Mouse (Mus musculus) limb, embryonic 15.5 days (tissue): Measurements from ENCODE around the gene Eif2b5. TPM values are rescaled to one million over a fixed set of nuclear protein-coding genes. Genes with fewer than 3 reads are reported as not detected.

Source experiments
- ATAC-seq: fragments of 200-750 bp; cut with Nextera tagmentation; 2 replicates; pipeline ENCODE4 v1.8.0; 2017; ENCODE audit warnings: low read depth, moderate TSS enrichment; ENCODE audit not compliant: insufficient number of reproducible peaks, low FRiP score, low TSS enrichment
- H3K27ac ChIP-seq: fragments of 300-500 bp; sonication (generic); 2 replicates; pipeline ENCODE4 v1.5.1; 2015; ENCODE audit warnings: moderate library complexity, mild to moderate bottlenecking, inconsistent platforms
- H3K27me3 ChIP-seq: fragments of 300-500 bp; sonication (generic); 2 replicates; pipeline ENCODE4 v1.6.1; 2015; ENCODE audit warnings: inconsistent platforms
- H3K36me3 ChIP-seq: fragments of 300-500 bp; sonication (generic); 2 replicates; pipeline ENCODE4 v1.6.1; 2015; ENCODE audit warnings: inconsistent platforms
- H3K4me1 ChIP-seq: fragments of 300-500 bp; sonication (generic); 2 replicates; pipeline ENCODE4 v1.6.1; 2015; ENCODE audit warnings: inconsistent platforms
- H3K4me2 ChIP-seq: fragments of 300-500 bp; sonication (generic); 2 replicates; pipeline ENCODE4 v1.6.1; 2015; ENCODE audit warnings: mild to moderate bottlenecking, inconsistent platforms
- H3K4me3 ChIP-seq: fragments of 300-500 bp; sonication (generic); 2 replicates; pipeline ENCODE4 v1.5.1; 2015; ENCODE audit warnings: mild to moderate bottlenecking, inconsistent platforms
- H3K9ac ChIP-seq: fragments of 300-500 bp; sonication (generic); 2 replicates; pipeline ENCODE4 v1.6.1; 2015; ENCODE audit warnings: inconsistent platforms
- H3K9me3 ChIP-seq: fragments of 300-500 bp; sonication (generic); 2 replicates; pipeline ENCODE4 v1.6.1; 2016; ENCODE audit warnings: inconsistent platforms
- WGBS: fragments of 180-500 bp; shearing (Covaris S2); methylation state at CpG from one replicate; pipeline ENCODE4 v1.1.7; 2015; 5-methylcytosine and 5-hydroxymethylcytosine counted together
- polyA plus RNA-seq: library from polyadenylated mRNA; unstranded; fragments of >200 nt; fragmentation: Nextera tagmentation; extraction: Ambion mirVana; gene quantifications from 2 replicates; pipeline ENCODE4 v1.2.1, GENCODE M21; 2015

The Eif2b5 gene
- polyA plus RNA-seq, 1 experiment from 2014 or later = 93.5 TPM

GRCm38 (mm10) chr16:20540438-20540837 lies 41.8 kb downstream of the Eif2b5 start:
- no peak for ATAC-seq
- Histone ChIP-seq H3K27me3 (no peaks in the 10 kb centered on the region), H3K4me2 (no peak overlapping the region), H3K9ac (no peak overlapping the region), H3K27ac (no peak overlapping the region), H3K9me3 (no peaks in the 10 kb centered on the region), H3K4me3 (no peak overlapping the region), H3K36me3 (peaks cover 68% of the 10 kb centered on the region), H3K4me1 (peaks cover 26% of the 10 kb centered on the region)
- WGBS = 90% methylated on average over 4 of the region's 4 CpGs

GRCm38 (mm10) chr16:20545696-20546095 lies 47.1 kb downstream of the Eif2b5 start:
- WGBS = 90% methylated on average over 10 of the region's 10 CpGs
- Histone ChIP-seq H3K27ac (no peak overlapping the region), H3K27me3 (no peaks in the 10 kb centered on the region), H3K36me3 (peaks cover 57% of the 10 kb centered on the region), H3K9me3 (no peaks in the 10 kb centered on the region), H3K4me2 (no peak overlapping the region), H3K4me3 (no peak overlapping the region), H3K9ac (no peak overlapping the region), H3K4me1 (peaks cover 19% of the 10 kb centered on the region)
- ATAC-seq = no peak

GRCm38 (mm10) chr16:20547423-20547822 lies 48.8 kb downstream of the Eif2b5 start:
- WGBS = 34% methylated on average over 5 of the region's 5 CpGs
- Histone ChIP-seq H3K4me1 (peaks cover 19% of the 10 kb centered on the region), H3K36me3 (peaks cover 55% of the 10 kb centered on the region), H3K4me2 (peak overlapping the region; percentile 58), H3K27me3 (no peaks in the 10 kb centered on the region), H3K4me3 (peak overlapping the region; percentile 86), H3K27ac (peak overlapping the region; percentile 85), H3K9me3 (no peaks in the 10 kb centered on the region), H3K9ac (peak overlapping the region; percentile 67; the same call in 1 of the 2 replicates)
- ATAC-seq = no peak

- Histone ChIP-seq H3K27ac (peak within 1 kb of the TSS; percentile 85), H3K4me2 (peak within 1 kb of the TSS; percentile 82), H3K9ac (peak within 1 kb of the TSS; percentile 88), H3K36me3 (peaks cover 56% of the 10 kb centered on the region), H3K4me1 (peaks cover 19% of the 10 kb centered on the region), H3K27me3 (no peaks in the 10 kb centered on the region), H3K4me3 (peak within 1 kb of the TSS; percentile 86), H3K9me3 (no peaks in the 10 kb centered on the region)
- under 1% methylated on average over 56 of the region's 56 CpGs for WGBS
- peak; percentile 97 for ATAC-seq
Measured at GRCm38 (mm10) chr16:20548096-20548948, 49.7 kb downstream of the Eif2b5 start, which contains the start of gene Abcf3. TSS of gene Abcf3 (plus strand) at chr16:20548577.

GRCm38 (mm10) chr16:20549161-20549560 lies 50.5 kb downstream of the Eif2b5 start:
- peak overlapping the region; percentile 86 for H3K4me3 ChIP-seq
- ATAC-seq = no peak
- no peaks in the 10 kb centered on the region for H3K27me3 ChIP-seq
- H3K36me3 ChIP-seq = peaks cover 57% of the 10 kb centered on the region
- H3K9ac ChIP-seq = peak overlapping the region; percentile 88
- peak overlapping the region; percentile 82 for H3K4me2 ChIP-seq
- H3K4me1 ChIP-seq = peaks cover 19% of the 10 kb centered on the region
- WGBS = 45% methylated on average over 9 of the region's 9 CpGs
- H3K27ac ChIP-seq = no peak overlapping the region
- no peaks in the 10 kb centered on the region for H3K9me3 ChIP-seq

- Histone ChIP-seq H3K4me3 (no peak overlapping the region), H3K27ac (no peak overlapping the region), H3K9me3 (no peaks in the 10 kb centered on the region), H3K4me2 (no peak overlapping the region), H3K27me3 (no peaks in the 10 kb centered on the region), H3K36me3 (peaks cover 57% of the 10 kb centered on the region), H3K4me1 (peaks cover 19% of the 10 kb centered on the region), H3K9ac (no peak overlapping the region)
- ATAC-seq = no peak
- 94% methylated on average over 5 of the region's 5 CpGs for WGBS
Measured at GRCm38 (mm10) chr16:20551691-20552090, 53.1 kb downstream of the Eif2b5 start.

GRCm38 (mm10) chr16:20552594-20552993 lies 54.0 kb downstream of the Eif2b5 start:
- H3K4me3 ChIP-seq = no peak overlapping the region
- H3K4me1 ChIP-seq = peaks cover 12% of the 10 kb centered on the region
- H3K36me3 ChIP-seq = peaks cover 65% of the 10 kb centered on the region
- H3K4me2 ChIP-seq = no peak overlapping the region
- ATAC-seq = no peak
- H3K9ac ChIP-seq = no peak overlapping the region
- no peaks in the 10 kb centered on the region for H3K9me3 ChIP-seq
- H3K27me3 ChIP-seq = no peaks in the 10 kb centered on the region
- no peak overlapping the region for H3K27ac ChIP-seq
- 90% methylated on average over 1 of the region's 1 CpGs for WGBS

- ATAC-seq = no peak
- H3K4me1 ChIP-seq = no peaks in the 10 kb centered on the region
- H3K27ac ChIP-seq = no peak overlapping the region
- no peaks in the 10 kb centered on the region for H3K9me3 ChIP-seq
- no peaks in the 10 kb centered on the region for H3K27me3 ChIP-seq
- no peak overlapping the region for H3K4me3 ChIP-seq
- no peak overlapping the region for H3K9ac ChIP-seq
- peaks cover 84% of the 10 kb centered on the region for H3K36me3 ChIP-seq
- WGBS = 88% methylated on average over 6 of the region's 6 CpGs
- H3K4me2 ChIP-seq = no peak overlapping the region
Measured at GRCm38 (mm10) chr16:20555000-20555399, 56.4 kb downstream of the Eif2b5 start.

GRCm38 (mm10) chr16:20557381-20557780 lies 58.8 kb downstream of the Eif2b5 start:
- Histone ChIP-seq H3K4me3 (no peak overlapping the region), H3K4me2 (no peak overlapping the region), H3K36me3 (peaks cover 86% of the 10 kb centered on the region), H3K4me1 (no peaks in the 10 kb centered on the region), H3K9ac (no peak overlapping the region), H3K9me3 (no peaks in the 10 kb centered on the region), H3K27ac (no peak overlapping the region), H3K27me3 (no peaks in the 10 kb centered on the region)
- no peak for ATAC-seq
- WGBS = 60% methylated on average over 7 of the region's 7 CpGs

Other genes with a start within 250 kb of the Eif2b5 start
- gene Parl, start 196.4 kb upstream of the Eif2b5 start, polyA plus RNA-seq = 88.4 and 99.6 TPM in 2 replicates
- gene Cyp2ab1, start 173.4 kb upstream of the Eif2b5 start, polyA plus RNA-seq = 0.12 TPM in 2 replicates
- gene Abcc5, start 72.4 kb upstream of the Eif2b5 start, polyA plus RNA-seq = 67.0 and 76.2 TPM in 2 replicates
- gene Dvl3, start 18.2 kb downstream of the Eif2b5 start, polyA plus RNA-seq = 20.9 and 22.0 TPM in 2 replicates
- gene Ap2m1, start 36.7 kb downstream of the Eif2b5 start, polyA plus RNA-seq = 572 and 581 TPM in 2 replicates
- 60.0 and 60.3 TPM in 2 replicates for gene Abcf3, start 49.8 kb downstream of the Eif2b5 start, polyA plus RNA-seq
- gene Vwa5b2, start 90.7 kb downstream of the Eif2b5 start, polyA plus RNA-seq = 0.55 and 0.60 TPM in 2 replicates
- gene Eef1akmt4, start 112.8 kb downstream of the Eif2b5 start, polyA plus RNA-seq = 29.6 and 29.7 TPM in 2 replicates
- not detected in 2 replicates for gene Gm49333, start 112.8 kb downstream of the Eif2b5 start, polyA plus RNA-seq
- gene Alg3, start 112.9 kb downstream of the Eif2b5 start, polyA plus RNA-seq = 33.6 and 38.4 TPM in 2 replicates
- 1.1 and 1.2 TPM in 2 replicates for gene Camk2n2, start 122.5 kb downstream of the Eif2b5 start, polyA plus RNA-seq
- gene Ece2, start 131.0 kb downstream of the Eif2b5 start, polyA plus RNA-seq = 5.3 and 6.3 TPM in 2 replicates
- gene Psmd2, start 152.8 kb downstream of the Eif2b5 start, polyA plus RNA-seq = 292 and 314 TPM in 2 replicates
- gene Eif4g1, start 169.5 kb downstream of the Eif2b5 start, polyA plus RNA-seq = 161 and 175 TPM in 2 replicates
- 12.8 and 13.2 TPM in 2 replicates for gene Fam131a, start 194.4 kb downstream of the Eif2b5 start, polyA plus RNA-seq
- gene Polr2h, start 218.8 kb downstream of the Eif2b5 start, polyA plus RNA-seq = 87.1 and 89.8 TPM in 2 replicates
- gene Clcn2, start 218.9 kb downstream of the Eif2b5 start, polyA plus RNA-seq = 12.7 and 13.8 TPM in 2 replicates
- 12.2 and 12.8 TPM in 2 replicates for gene Chrd, start 234.3 kb downstream of the Eif2b5 start, polyA plus RNA-seq
- 0.66 and 0.83 TPM in 2 replicates for gene Thpo, start 235.7 kb downstream of the Eif2b5 start, polyA plus RNA-seq